Mouse (Mus musculus) layer of hippocampus, postnatal 14 days (tissue): ENCODE measurements around the gene Bcam. TPM values are rescaled to one million over a fixed set of nuclear protein-coding genes. Genes with fewer than 3 reads are reported as not detected.
"Not testable (repeated sequence)": the region's sequence is repeated elsewhere in the genome, so short reads cannot be mapped to it uniquely, and the experiment has no call there.

Experiments
- DNase-seq, 2 experiments: peaks; one replicate each; pipeline ENCODE4 v3.0.0; 2021 to 2022; ENCODE audit warnings: low spot score in 2 of 2, mixed read lengths in 1 of 2
- long read RNA-seq, 2 experiments: library from polyadenylated mRNA; stranded (forward); transcript quantifications; one replicate each; pipeline ENCODE4 v2.0.0; 2021
- total RNA-seq, 2 experiments: library from RNA; stranded (reverse); gene quantifications; 2 replicates each; pipeline ENCODE4 v1.2.3; 2021

The Bcam gene
- 10 to 100 TPM in 1 of 2 experiments, 1 to 10 TPM in 1; 8.8 to 14.0 TPM for total RNA-seq
- long read RNA-seq, experiment 1, partial matches to known transcripts, result 1 of 2 reads
- long read RNA-seq, experiment 1, other reads (novel, unspliced or antisense), result 0 of 2 reads
- long read RNA-seq, experiment 2, transcript Bcam-201 (15 exons, 2,429 nt), result major isoform, 13 of 15 reads
- long read RNA-seq, experiment 2, partial matches to known transcripts, result 0 of 15 reads
- long read RNA-seq, experiment 2, other reads (novel, unspliced or antisense), result 1 of 15 reads

- DNase-seq, result no peak
These were observed at the start of gene Bcam for GRCm38 (mm10) chr7:19770984-19771391. Gene Bcam, minus strand, starts transcription at chr7:19771016.

- no peak for DNase-seq
These were observed 48.1 kb upstream of the Bcam start for GRCm38 (mm10) chr7:19818875-19819274.

GRCm38 (mm10) chr7:19818440-19818839, 47.6 kb upstream of the Bcam start:
- no peak for DNase-seq

- DNase-seq, result peak in 1 of 2 experiments; percentile 13
These were observed 46.7 kb upstream of the Bcam start for GRCm38 (mm10) chr7:19817382-19818105.

GRCm38 (mm10) chr7:19816224-19816771, 45.5 kb upstream of the Bcam start:
- DNase-seq, result peak in 1 of 2 experiments; percentile 28

GRCm38 (mm10) chr7:19815296-19816223, 44.7 kb upstream of the Bcam start:
- DNase-seq, result no peak

GRCm38 (mm10) chr7:19813579-19814122, 42.8 kb upstream of the Bcam start:
- no peak for DNase-seq

- no peak for DNase-seq
These were observed 42.3 kb upstream of the Bcam start for GRCm38 (mm10) chr7:19813161-19813560.

- no peak for DNase-seq
These were observed 40.3 kb upstream of the Bcam start for GRCm38 (mm10) chr7:19811114-19811513.

- DNase-seq, result no peak
These were observed 38.6 kb upstream of the Bcam start for GRCm38 (mm10) chr7:19809369-19809768.

GRCm38 (mm10) chr7:19806356-19806969, 35.6 kb upstream of the Bcam start:
- DNase-seq, result no peak

- peak; percentile 56 to 76 for DNase-seq
These were observed 32.2 kb upstream of the Bcam start for GRCm38 (mm10) chr7:19802995-19803394.

GRCm38 (mm10) chr7:19800764-19801163, 29.9 kb upstream of the Bcam start:
- DNase-seq, result peak in 1 of 2 experiments; percentile 22

- peak; percentile 23 to 37 for DNase-seq
These were observed 26.1 kb upstream of the Bcam start, which contains the start of gene Cblc for GRCm38 (mm10) chr7:19796697-19797588. Gene Cblc, minus strand, starts transcription at chr7:19796809.

GRCm38 (mm10) chr7:19796254-19796653, 25.4 kb upstream of the Bcam start:
- DNase-seq, result no peak

GRCm38 (mm10) chr7:19795236-19795635, 24.4 kb upstream of the Bcam start:
- DNase-seq, result no peak

- DNase-seq, result no peak
These were observed 22.1 kb upstream of the Bcam start for GRCm38 (mm10) chr7:19792701-19793630.

- DNase-seq, result not testable (repeated sequence)
These were observed 20.7 kb upstream of the Bcam start for GRCm38 (mm10) chr7:19791504-19791903.
